Mouse (Mus musculus) heart, postnatal 0 days (tissue): ENCODE results near the gene Hoxb5.

Experiments
- CTCF ChIP-seq: IDR thresholded peaks from 2 replicates; pipeline ENCODE4 v1.5.1; 2016; ENCODE audit warnings: antibody characterized with exemption, control low read depth, low read depth
- EP300 ChIP-seq: IDR thresholded peaks from 2 replicates; pipeline ENCODE4 v1.6.1; 2016; ENCODE audit warnings: antibody characterized with exemption, low read depth

GRCm38 (mm10) chr11:96289293-96289692 is 13.8 kb upstream of the Hoxb5 start:
- no peak for TF ChIP-seq CTCF
- TF ChIP-seq EP300, result no peak
